In genomic region chr10:80356737-80357136, GRCm38 (mm10) we compare ENCODE assay signal across 10 mouse cellular contexts. TPM values are rescaled to one million over a fixed set of nuclear protein-coding genes. Genes with fewer than 3 reads are reported as not detected.
DNase-seq lines count a peak whose midpoint lies in the region; ATAC-seq and TF ChIP-seq lines count a peak whose summit lies in the region.
"Had no signal": no experiment of that assay in that cellular context is flagged by ENCODE, and none has a peak within 500 bp of the region (broad histone marks: within the 10 kb centered on the region; RNA-seq: fewer than 3 reads in every experiment).

No protein-coding gene starts in this region.

- H3K4me2 ChIP-seq in kidney, embryonic 16.5 days (replicated peaks; ENCODE audit: low read depth, low read length): peak overlapping the region; percentile 65
- H3K4me2 ChIP-seq in embryonic facial prominence, embryonic 14.5 days (ENCODE audit: low read depth, low read length): peak overlapping the region; percentile 69
- peak overlapping the region; percentile 84 for H3K4me2 ChIP-seq in hindbrain, embryonic 16.5 days (ENCODE audit: low read length)
- H3K4me2 ChIP-seq in midbrain, postnatal 0 days (ENCODE audit: low read depth, low read length, poor library complexity, severe bottlenecking): peak overlapping the region; percentile 82

- H3K4me3 ChIP-seq in kidney, embryonic 16.5 days (ENCODE audit: low read length): peak overlapping the region; percentile 45
- H3K4me3 ChIP-seq in embryonic facial prominence, embryonic 14.5 days (ENCODE audit: low read depth, low read length): peak overlapping the region; percentile 41
- H3K4me3 ChIP-seq in hindbrain, embryonic 16.5 days (ENCODE audit: low read length): peak overlapping the region; percentile 45
- H3K4me3 ChIP-seq in midbrain, postnatal 0 days (ENCODE audit: low read depth, low read length): peak overlapping the region; percentile 50

- H3K27me3 ChIP-seq in kidney, embryonic 16.5 days (ENCODE audit: insufficient read depth, low read length): peaks cover 70% of the 10 kb centered on the region
- H3K27me3 ChIP-seq in embryonic facial prominence, embryonic 14.5 days (replicated peaks; ENCODE audit: control insufficient read depth, insufficient read depth, low read length): peaks cover 70% of the 10 kb centered on the region
- peaks cover 68% of the 10 kb centered on the region for H3K27me3 ChIP-seq in hindbrain, embryonic 16.5 days (replicated peaks; ENCODE audit: control insufficient read depth, insufficient read depth, low read length)
- peaks cover 47% of the 10 kb centered on the region for H3K27me3 ChIP-seq in midbrain, postnatal 0 days (ENCODE audit: insufficient read depth, low read length)

- ATAC-seq in kidney, embryonic 16.5 days (ENCODE audit: low FRiP score, low TSS enrichment): no peak
- no peak for ATAC-seq in embryonic facial prominence, embryonic 14.5 days (ENCODE audit: low read depth)
- ATAC-seq in hindbrain, embryonic 16.5 days: peak; percentile 51
- no peak for ATAC-seq in midbrain, postnatal 0 days (ENCODE audit: low FRiP score)
- no peak for ATAC-seq in cerebellum, adult (ENCODE audit: insufficient number of reproducible peaks, low FRiP score, low TSS enrichment)

- H3K9ac ChIP-seq in kidney, embryonic 16.5 days (replicated peaks; ENCODE audit: low read length): peak overlapping the region; percentile 44; the same call in 1 of the 2 replicates
- H3K9ac ChIP-seq in embryonic facial prominence, embryonic 14.5 days (ENCODE audit: low read depth, low read length): peak overlapping the region; percentile 48
- H3K9ac ChIP-seq in hindbrain, embryonic 16.5 days (ENCODE audit: low read depth, low read length): peak overlapping the region; percentile 54
- peak overlapping the region; percentile 62 for H3K9ac ChIP-seq in midbrain, postnatal 0 days (replicated peaks; ENCODE audit: low read length, poor library complexity, severe bottlenecking)

- 1% methylated on average over 34 of the region's 34 CpGs for WGBS in kidney, embryonic 16.5 days
- WGBS in embryonic facial prominence, embryonic 14.5 days: 2% methylated on average over 26 of the region's 34 CpGs
- 2% methylated on average over 34 of the region's 34 CpGs for WGBS in hindbrain, embryonic 16.5 days
- 2% methylated on average over 33 of the region's 34 CpGs for WGBS in midbrain, postnatal 0 days

- no peaks in the 10 kb centered on the region for H3K36me3 ChIP-seq in kidney, embryonic 16.5 days (ENCODE audit: insufficient read depth, low read length)
- no peaks in the 10 kb centered on the region for H3K36me3 ChIP-seq in embryonic facial prominence, embryonic 14.5 days (ENCODE audit: control insufficient read depth, insufficient read depth, low read length)
- no peaks in the 10 kb centered on the region for H3K36me3 ChIP-seq in hindbrain, embryonic 16.5 days (ENCODE audit: control insufficient read depth, insufficient read depth, low read length)
- H3K36me3 ChIP-seq in midbrain, postnatal 0 days (ENCODE audit: insufficient read depth, low read length): no peaks in the 10 kb centered on the region
- H3K36me3 ChIP-seq: G1E had no signal

- H3K27ac ChIP-seq in kidney, embryonic 16.5 days (ENCODE audit: low read length): no peak overlapping the region
- no peak overlapping the region for H3K27ac ChIP-seq in embryonic facial prominence, embryonic 14.5 days (replicated peaks; ENCODE audit: low read depth, low read length)
- no peak overlapping the region for H3K27ac ChIP-seq in hindbrain, embryonic 16.5 days (ENCODE audit: low read depth, low read length)
- no peak overlapping the region for H3K27ac ChIP-seq in midbrain, postnatal 0 days (ENCODE audit: low read depth, low read length)

- H3K9me3 ChIP-seq in kidney, embryonic 16.5 days (ENCODE audit: low read length): no peaks in the 10 kb centered on the region
- no peaks in the 10 kb centered on the region for H3K9me3 ChIP-seq in embryonic facial prominence, embryonic 14.5 days (ENCODE audit: control insufficient read depth, low read length)
- H3K9me3 ChIP-seq in hindbrain, embryonic 16.5 days (ENCODE audit: control insufficient read depth, low read length): no peaks in the 10 kb centered on the region
- no peaks in the 10 kb centered on the region for H3K9me3 ChIP-seq in midbrain, postnatal 0 days (ENCODE audit: low read length)
- H3K9me3 ChIP-seq: G1E had no signal

- H3K4me1 ChIP-seq in kidney, embryonic 16.5 days (ENCODE audit: insufficient read depth, low read length): peaks cover 13% of the 10 kb centered on the region
- H3K4me1 ChIP-seq in embryonic facial prominence, embryonic 14.5 days (ENCODE audit: control insufficient read depth, insufficient read depth, low read length): peaks cover 7% of the 10 kb centered on the region; the same call in 1 of the 2 replicates
- H3K4me1 ChIP-seq in hindbrain, embryonic 16.5 days (ENCODE audit: control insufficient read depth, insufficient read depth, low read depth, low read length): peaks cover 20% of the 10 kb centered on the region
- peaks cover 8% of the 10 kb centered on the region; the same call in 1 of the 2 replicates for H3K4me1 ChIP-seq in midbrain, postnatal 0 days (ENCODE audit: insufficient read depth, low read length)

- no peak for TF ChIP-seq CTCF in midbrain, postnatal 0 days (IDR thresholded peaks at IDR 0.05)

- DNase-seq in kidney, postnatal 25 days: no peak
- no peak for DNase-seq in embryonic facial prominence, embryonic 14.5 days (ENCODE audit: low spot score)
- DNase-seq in midbrain, postnatal 0 days (ENCODE audit: low spot score): no peak
- no peak for DNase-seq in urinary bladder, postnatal 4 days (ENCODE audit: low spot score in 2 of 2)
- DNase-seq in yolk sac, embryonic 10.5 days (ENCODE audit: low spot score): no peak

RNA-seq across cellular contexts. Expression of gene Plk5, which starts 0.5 kb away (rescaled TPM):
- 0.97 and 1.2 TPM in 2 replicates for polyA plus RNA-seq in kidney, embryonic 16.5 days (2015; fragmentation: Nextera tagmentation; extraction: Ambion mirVana)
- 0.47 and 0.72 TPM in 2 replicates for polyA plus RNA-seq in embryonic facial prominence, embryonic 14.5 days (2014; fragmentation: Nextera tagmentation; extraction: Ambion mirVana)
- 9.3 and 11.0 TPM in 2 replicates for polyA plus RNA-seq in hindbrain, embryonic 16.5 days (2015; fragmentation: Nextera tagmentation; extraction: Ambion mirVana)
- total RNA-seq in midbrain, postnatal 0 days (2014; rRNA removed): 17.5 and 23.1 TPM in 2 replicates
- polyA plus RNA-seq in midbrain, postnatal 0 days (2015; fragmentation: Nextera tagmentation; extraction: Ambion mirVana): 12.5 and 12.8 TPM in 2 replicates
- total RNA-seq: G1E; neutrophil, adult 5-6 weeks had no signal
- polyA plus RNA-seq: G1E had no signal

RNA-seq across cellular contexts. Expression of gene Adamtsl5, which starts 8.5 kb away (rescaled TPM):
- polyA plus RNA-seq in kidney, embryonic 16.5 days (2015; fragmentation: Nextera tagmentation; extraction: Ambion mirVana): 4.8 and 5.4 TPM in 2 replicates
- polyA plus RNA-seq in embryonic facial prominence, embryonic 14.5 days (2014; fragmentation: Nextera tagmentation; extraction: Ambion mirVana): 5.8 and 6.3 TPM in 2 replicates
- 1.1 and 1.8 TPM in 2 replicates for polyA plus RNA-seq in hindbrain, embryonic 16.5 days (2015; fragmentation: Nextera tagmentation; extraction: Ambion mirVana)
- 0.71 and 0.77 TPM in 2 replicates for total RNA-seq in midbrain, postnatal 0 days (2014; rRNA removed)
- 0.62 and 0.71 TPM in 2 replicates for polyA plus RNA-seq in midbrain, postnatal 0 days (2015; fragmentation: Nextera tagmentation; extraction: Ambion mirVana)
- total RNA-seq: neutrophil, adult 5-6 weeks had no signal

RNA-seq across cellular contexts. Expression of gene Reep6, which starts 27.0 kb away (rescaled TPM):
- polyA plus RNA-seq in kidney, embryonic 16.5 days (2015; fragmentation: Nextera tagmentation; extraction: Ambion mirVana): 11.0 and 11.5 TPM in 2 replicates
- 5.6 and 7.5 TPM in 2 replicates for polyA plus RNA-seq in embryonic facial prominence, embryonic 14.5 days (2014; fragmentation: Nextera tagmentation; extraction: Ambion mirVana)
- polyA plus RNA-seq in hindbrain, embryonic 16.5 days (2015; fragmentation: Nextera tagmentation; extraction: Ambion mirVana): 7.5 and 7.6 TPM in 2 replicates
- total RNA-seq in midbrain, postnatal 0 days (2014; rRNA removed): 3.8 and 5.3 TPM in 2 replicates
- 7.0 and 7.8 TPM in 2 replicates for polyA plus RNA-seq in midbrain, postnatal 0 days (2015; fragmentation: Nextera tagmentation; extraction: Ambion mirVana)
- total RNA-seq: neutrophil, adult 5-6 weeks had no signal

RNA-seq across cellular contexts. Expression of gene Pcsk4, which starts 27.4 kb away (rescaled TPM):
- polyA plus RNA-seq in kidney, embryonic 16.5 days (2015; fragmentation: Nextera tagmentation; extraction: Ambion mirVana): 8.6 and 8.8 TPM in 2 replicates
- polyA plus RNA-seq in embryonic facial prominence, embryonic 14.5 days (2014; fragmentation: Nextera tagmentation; extraction: Ambion mirVana): 1.7 and 2.9 TPM in 2 replicates
- polyA plus RNA-seq in hindbrain, embryonic 16.5 days (2015; fragmentation: Nextera tagmentation; extraction: Ambion mirVana): 8.1 and 8.5 TPM in 2 replicates
- total RNA-seq in midbrain, postnatal 0 days (2014; rRNA removed): 5.2 and 7.5 TPM in 2 replicates
- 12.6 and 14.6 TPM in 2 replicates for polyA plus RNA-seq in midbrain, postnatal 0 days (2015; fragmentation: Nextera tagmentation; extraction: Ambion mirVana)
- total RNA-seq: neutrophil, adult 5-6 weeks had no signal

RNA-seq across cellular contexts. Expression of gene Mex3d, which starts 30.7 kb away (rescaled TPM):
- 3.8 and 5.1 TPM in 2 replicates for polyA plus RNA-seq in kidney, embryonic 16.5 days (2015; fragmentation: Nextera tagmentation; extraction: Ambion mirVana)
- 6.2 and 6.4 TPM in 2 replicates for polyA plus RNA-seq in embryonic facial prominence, embryonic 14.5 days (2014; fragmentation: Nextera tagmentation; extraction: Ambion mirVana)
- polyA plus RNA-seq in hindbrain, embryonic 16.5 days (2015; fragmentation: Nextera tagmentation; extraction: Ambion mirVana): 9.1 and 9.2 TPM in 2 replicates
- total RNA-seq in midbrain, postnatal 0 days (2014; rRNA removed): 118 and 147 TPM in 2 replicates
- polyA plus RNA-seq in midbrain, postnatal 0 days (2015; fragmentation: Nextera tagmentation; extraction: Ambion mirVana): 12.5 and 13.9 TPM in 2 replicates
